Mouse (Mus musculus) intestine, embryonic 16.5 days (tissue): ENCODE measurements around the gene Gm39566. TPM values are rescaled to one million over a fixed set of nuclear protein-coding genes. Genes with fewer than 3 reads are reported as not detected.

Experiments used
- ATAC-seq: fragments of 200-750 bp; cut with Nextera tagmentation; 2 replicates; pipeline ENCODE4 v1.8.0; 2017; ENCODE audit warnings: moderate TSS enrichment, moderate library complexity
- H3K27ac ChIP-seq: fragments of 300-500 bp; sonication (generic); 2 replicates; pipeline ENCODE4 v1.5.1; 2014; ENCODE audit warnings: mild to moderate bottlenecking, low read length
- H3K27me3 ChIP-seq: fragments of 300-500 bp; sonication (generic); replicated peaks from 2 replicates; pipeline ENCODE4 v1.6.1; 2014; ENCODE audit warnings: low read length, control low read depth, mixed read lengths; ENCODE audit not compliant: control insufficient read depth, insufficient read depth
- H3K36me3 ChIP-seq: fragments of 300-500 bp; sonication (generic); 2 replicates; pipeline ENCODE4 v1.6.1; 2014; ENCODE audit warnings: low read length, control low read depth; ENCODE audit not compliant: control insufficient read depth, insufficient read depth
- H3K4me1 ChIP-seq: fragments of 300-500 bp; sonication (generic); 2 replicates; pipeline ENCODE4 v1.6.1; 2014; ENCODE audit warnings: low read length, control low read depth, mixed read lengths; ENCODE audit not compliant: control insufficient read depth, insufficient read depth
- H3K4me2 ChIP-seq: fragments of 300-500 bp; sonication (generic); 2 replicates; pipeline ENCODE4 v1.6.1; 2014; ENCODE audit warnings: low read depth, low read length, control low read depth
- H3K4me3 ChIP-seq: fragments of 300-500 bp; sonication (generic); 2 replicates; pipeline ENCODE4 v1.5.1; 2014; ENCODE audit warnings: mild to moderate bottlenecking, low read length
- H3K9ac ChIP-seq: fragments of 300-500 bp; sonication (generic); 2 replicates; pipeline ENCODE4 v1.6.1; 2014; ENCODE audit warnings: low read depth, low read length
- H3K9me3 ChIP-seq: fragments of 300-500 bp; sonication (generic); 2 replicates; pipeline ENCODE4 v1.6.1; 2016; ENCODE audit warnings: low read length, control low read depth; ENCODE audit not compliant: control insufficient read depth
- WGBS: fragments of 180-500 bp; shearing (Covaris S2); extraction: QIAGEN DNeasy Blood & Tissue Kit; methylation state at CpG from one replicate; pipeline ENCODE4 v1.1.7; 2014; 5-methylcytosine and 5-hydroxymethylcytosine counted together
- polyA plus RNA-seq: library from polyadenylated mRNA; unstranded; fragments of >200 nt; fragmentation: Nextera tagmentation; extraction: Ambion mirVana; gene quantifications from 2 replicates; pipeline ENCODE4 v1.2.1, GENCODE M21; 2015

The Gm39566 gene
- polyA plus RNA-seq, 1 experiment from 2014 or later: not detected

- peak; percentile 65 for ATAC-seq
- Histone ChIP-seq H3K27me3 (no peaks in the 10 kb centered on the region), H3K4me2 (no peak overlapping the region), H3K4me1 (no peaks in the 10 kb centered on the region), H3K4me3 (no peak overlapping the region), H3K27ac (no peak overlapping the region), H3K36me3 (no peaks in the 10 kb centered on the region), H3K9ac (no peak overlapping the region), H3K9me3 (peaks cover 9% of the 10 kb centered on the region)
- WGBS: 87% methylated on average over 12 of the region's 12 CpGs
Observed at GRCm38 (mm10) chr11:69816520-69816919, 1.4 kb upstream of the Gm39566 start.

GRCm38 (mm10) chr11:69810280-69810679, 4.8 kb downstream of the Gm39566 start:
- Histone ChIP-seq H3K4me1 (no peaks in the 10 kb centered on the region), H3K4me2 (no peak overlapping the region), H3K27me3 (no peaks in the 10 kb centered on the region), H3K27ac (no peak overlapping the region), H3K4me3 (no peak overlapping the region), H3K9me3 (no peaks in the 10 kb centered on the region), H3K9ac (no peak overlapping the region), H3K36me3 (no peaks in the 10 kb centered on the region)
- no peak for ATAC-seq

DNA sequence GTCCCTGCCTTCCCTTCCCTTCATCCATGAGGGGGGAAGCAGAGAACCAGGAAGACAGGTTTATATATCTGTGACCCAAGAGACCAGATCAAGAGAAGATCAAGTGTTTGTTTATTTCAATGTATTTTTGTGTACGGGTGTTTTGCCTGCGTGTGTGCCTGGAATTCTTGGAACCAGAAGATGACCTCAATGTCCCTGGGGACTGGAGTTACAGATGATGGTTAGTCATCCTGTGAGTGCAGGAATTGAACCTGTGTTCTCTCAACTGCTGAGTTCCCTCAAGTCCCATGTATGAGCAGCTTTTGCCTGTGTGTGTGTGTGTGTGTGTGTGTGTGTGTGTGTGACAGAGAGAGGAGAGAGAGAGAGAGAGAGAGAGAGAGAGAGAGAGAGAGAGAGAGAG, 7.5 kb downstream of the Gm39566 start:
- Histone ChIP-seq H3K27ac (no peak overlapping the region), H3K4me1 (peaks cover 17% of the 10 kb centered on the region), H3K4me2 (no peak overlapping the region), H3K9me3 (no peaks in the 10 kb centered on the region), H3K9ac (no peak overlapping the region), H3K27me3 (no peaks in the 10 kb centered on the region), H3K36me3 (no peaks in the 10 kb centered on the region), H3K4me3 (no peak overlapping the region)
- no peak for ATAC-seq
- 57% methylated on average over 2 of the region's 2 CpGs for WGBS

DNA sequence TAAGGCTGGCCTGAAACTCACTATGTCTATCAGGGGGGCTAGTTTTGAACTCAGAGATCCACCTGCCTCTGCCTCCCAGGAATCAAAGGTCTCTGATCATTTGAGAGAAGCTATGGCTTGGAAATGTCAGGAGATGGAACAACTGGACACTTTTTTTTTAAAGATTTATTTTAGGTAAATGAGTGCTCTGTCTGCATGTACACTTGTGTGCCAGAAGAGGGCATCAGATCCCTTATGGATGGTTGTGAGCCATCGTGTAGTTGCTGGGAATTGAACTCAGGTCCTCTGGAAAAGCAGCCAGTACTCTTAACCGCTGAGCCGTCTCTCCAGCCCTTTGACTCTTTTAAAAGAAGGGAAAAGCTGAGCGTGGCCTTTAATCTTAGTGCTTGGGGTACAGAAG, 8.7 kb downstream of the Gm39566 start:
- H3K4me2 ChIP-seq: no peak overlapping the region
- 79% methylated on average over 4 of the region's 4 CpGs for WGBS
- no peaks in the 10 kb centered on the region for H3K9me3 ChIP-seq
- peaks cover 30% of the 10 kb centered on the region for H3K4me1 ChIP-seq
- no peak overlapping the region for H3K4me3 ChIP-seq
- no peak overlapping the region for H3K27ac ChIP-seq
- H3K9ac ChIP-seq: no peak overlapping the region
- H3K27me3 ChIP-seq: 0 out of 2 replicates have a peak, but pooled peaks cover 5% of the 10 kb centered on the region
- H3K36me3 ChIP-seq: no peaks in the 10 kb centered on the region
- ATAC-seq: no peak

GRCm38 (mm10) chr11:69804972-69805909, 9.9 kb downstream of the Gm39566 start, which contains the start of gene Tmem102:
TSS of gene Tmem102 (minus strand) at chr11:69805624.
- Histone ChIP-seq H3K4me3 (peak within 1 kb of the TSS; percentile 64), H3K36me3 (no peaks in the 10 kb centered on the region), H3K4me2 (peak within 1 kb of the TSS; percentile 98), H3K9ac (peak within 1 kb of the TSS; percentile 82), H3K9me3 (no peaks in the 10 kb centered on the region), H3K27ac (peak within 1 kb of the TSS; percentile 89), H3K27me3 (0 out of 2 replicates have a peak, but pooled peaks cover 5% of the 10 kb centered on the region), H3K4me1 (peaks cover 40% of the 10 kb centered on the region)
- peak; percentile 39 for ATAC-seq
- WGBS: 9% methylated on average over 29 of the region's 29 CpGs

DNA sequence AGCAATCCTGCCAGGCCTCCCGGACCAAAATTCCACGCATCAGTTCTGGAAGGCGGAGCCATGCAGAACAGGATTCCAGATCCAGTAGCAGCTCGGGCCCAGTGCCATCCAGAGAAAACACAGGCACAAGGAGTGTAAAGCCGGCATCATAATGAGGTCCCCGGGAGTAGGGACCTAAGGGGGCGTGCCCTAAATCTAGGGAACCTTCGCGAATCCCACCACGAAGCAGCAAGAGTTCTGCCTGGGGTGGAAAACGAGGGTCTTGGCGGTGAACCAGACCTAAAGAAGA, 10.5 kb downstream of the Gm39566 start:
- H3K27me3 ChIP-seq: 0 out of 2 replicates have a peak, but pooled peaks cover 5% of the 10 kb centered on the region
- ATAC-seq: no peak
- H3K27ac ChIP-seq: peak overlapping the region; percentile 89
- H3K4me2 ChIP-seq: peak overlapping the region; percentile 98
- H3K4me1 ChIP-seq: peaks cover 47% of the 10 kb centered on the region
- H3K36me3 ChIP-seq: no peaks in the 10 kb centered on the region
- H3K9me3 ChIP-seq: no peaks in the 10 kb centered on the region
- 12% methylated on average over 12 of the region's 12 CpGs for WGBS
- peak overlapping the region; percentile 82 for H3K9ac ChIP-seq
- H3K4me3 ChIP-seq: peak overlapping the region; percentile 64

- Histone ChIP-seq H3K4me2 (peak overlapping the region; percentile 98), H3K27ac (peak overlapping the region; percentile 89), H3K9ac (peak overlapping the region; percentile 82), H3K27me3 (0 out of 2 replicates have a peak, but pooled peaks cover 5% of the 10 kb centered on the region), H3K4me1 (peaks cover 52% of the 10 kb centered on the region), H3K4me3 (peak overlapping the region; percentile 64), H3K9me3 (no peaks in the 10 kb centered on the region), H3K36me3 (no peaks in the 10 kb centered on the region)
- 2% methylated on average over 57 of the region's 60 CpGs for WGBS
- peak; percentile 84 for ATAC-seq
Observed at GRCm38 (mm10) chr11:69803786-69804651, 11.1 kb downstream of the Gm39566 start.

DNA sequence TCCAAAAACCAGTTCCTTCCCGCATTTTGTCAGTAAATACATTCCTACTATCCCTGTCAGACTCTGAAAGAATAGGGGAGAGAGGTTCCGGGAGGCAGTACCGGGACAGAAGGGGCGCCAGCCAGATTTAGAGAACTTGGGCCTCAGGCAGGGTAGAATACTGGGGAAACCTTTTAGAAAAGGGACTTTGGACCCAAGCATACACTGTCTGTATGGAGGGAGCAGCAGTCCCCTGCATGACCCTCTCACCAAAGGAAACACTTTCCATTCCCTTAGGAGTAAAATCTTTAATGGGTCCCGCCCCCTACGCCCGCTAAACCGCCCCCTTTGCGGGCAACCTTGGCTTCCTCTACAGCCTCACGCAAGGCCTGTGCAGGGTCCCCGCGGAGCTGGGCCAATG, 11.8 kb downstream of the Gm39566 start:
- H3K9me3 ChIP-seq: no peaks in the 10 kb centered on the region
- WGBS: 2% methylated on average over 12 of the region's 12 CpGs
- H3K4me1 ChIP-seq: peaks cover 54% of the 10 kb centered on the region
- peak overlapping the region; percentile 82 for H3K9ac ChIP-seq
- peak overlapping the region; percentile 89 for H3K27ac ChIP-seq
- peak; percentile 54 for ATAC-seq
- peak overlapping the region; percentile 64 for H3K4me3 ChIP-seq
- peak overlapping the region; percentile 98 for H3K4me2 ChIP-seq
- 0 out of 2 replicates have a peak, but pooled peaks cover 5% of the 10 kb centered on the region for H3K27me3 ChIP-seq
- H3K36me3 ChIP-seq: no peaks in the 10 kb centered on the region

- Histone ChIP-seq H3K36me3 (no peaks in the 10 kb centered on the region), H3K4me1 (peaks cover 54% of the 10 kb centered on the region), H3K4me2 (peak overlapping the region; percentile 98), H3K27ac (peak overlapping the region; percentile 89), H3K4me3 (peak overlapping the region; percentile 64), H3K9me3 (no peaks in the 10 kb centered on the region), H3K9ac (peak overlapping the region; percentile 82), H3K27me3 (0 out of 2 replicates have a peak, but pooled peaks cover 5% of the 10 kb centered on the region)
- ATAC-seq: peak; percentile 57
- under 1% methylated on average over 32 of the region's 33 CpGs for WGBS
Observed at GRCm38 (mm10) chr11:69802648-69803105, 12.4 kb downstream of the Gm39566 start.
